Mouse (Mus musculus) limb, embryonic 14.5 days (tissue): ENCODE measurements around the gene Rfx2. TPM values are rescaled to one million over a fixed set of nuclear protein-coding genes. Genes with fewer than 3 reads are reported as not detected.

Experiments
- ATAC-seq: fragments of 200-750 bp; cut with Nextera tagmentation; 2 replicates; pipeline ENCODE4 v1.8.0; 2017; ENCODE audit warnings: low read depth, moderate number of reproducible peaks, moderate TSS enrichment; ENCODE audit not compliant: low FRiP score
- DNase-seq: peaks from one replicate; pipeline ENCODE4 v3.0.0-alpha.2; 2015; ENCODE audit warnings: low spot score
- H3K27ac ChIP-seq: fragments of 300-500 bp; sonication (generic); replicated peaks from 2 replicates; pipeline ENCODE4 v1.5.1; 2014; ENCODE audit warnings: low read depth, mild to moderate bottlenecking, low read length, moderate library complexity, mixed read lengths
- H3K27me3 ChIP-seq: fragments of 300-500 bp; sonication (generic); 2 replicates; pipeline ENCODE4 v1.6.1; 2014; ENCODE audit warnings: low read length, mixed read lengths; ENCODE audit not compliant: control insufficient read depth, insufficient read depth
- H3K36me3 ChIP-seq: fragments of 300-500 bp; sonication (generic); 2 replicates; pipeline ENCODE4 v1.6.1; 2014; ENCODE audit warnings: mild to moderate bottlenecking, low read length, moderate library complexity, mixed read lengths; ENCODE audit not compliant: control insufficient read depth, insufficient read depth
- H3K4me1 ChIP-seq: fragments of 300-500 bp; sonication (generic); 2 replicates; pipeline ENCODE4 v1.6.1; 2014; ENCODE audit warnings: antibody characterized with exemption, low read length, mixed read lengths; ENCODE audit not compliant: control insufficient read depth, insufficient read depth
- H3K4me2 ChIP-seq: fragments of 300-500 bp; sonication (generic); replicated peaks from 2 replicates; pipeline ENCODE4 v1.6.1; 2014; ENCODE audit warnings: low read depth, mild to moderate bottlenecking, low read length, moderate library complexity; ENCODE audit not compliant: severe bottlenecking
- H3K4me3 ChIP-seq: fragments of 300-500 bp; sonication (generic); replicated peaks from 2 replicates; pipeline ENCODE4 v1.5.1; 2014; ENCODE audit warnings: low read length
- H3K9ac ChIP-seq: fragments of 300-500 bp; sonication (generic); 2 replicates; pipeline ENCODE4 v1.6.1; 2014; ENCODE audit warnings: mild to moderate bottlenecking, low read depth, low read length, moderate library complexity; ENCODE audit not compliant: severe bottlenecking
- H3K9me3 ChIP-seq: fragments of 300-500 bp; sonication (generic); 2 replicates; pipeline ENCODE4 v1.6.1; 2016; ENCODE audit warnings: low read length; ENCODE audit not compliant: control insufficient read depth
- POLR2A ChIP-seq: fragments of 200-500 bp; IDR thresholded peaks from 2 replicates; pipeline ENCODE4 v1.8.0; 2012; ENCODE audit warnings: inconsistent platforms, mild to moderate bottlenecking, moderate library complexity, borderline replicate concordance; ENCODE audit not compliant: insufficient read depth, insufficient read length; ENCODE audit errors: extremely low read depth
- WGBS: fragments of 180-500 bp; shearing (Covaris S2); extraction: QIAGEN DNeasy Blood & Tissue Kit; methylation state at CpG from one replicate; pipeline ENCODE4 v1.1.7; 2014; 5-methylcytosine and 5-hydroxymethylcytosine counted together
- polyA plus RNA-seq, 2 experiments: library from polyadenylated mRNA; depleted of rRNA in 1 of 2; stranded (reverse) in 1 of 2; unstranded in 1 of 2; fragments of >200 nt; fragmentation: Nextera tagmentation in 1 of 2; extraction: Ambion mirVana in 1 of 2; gene quantifications; 2 replicates each; pipeline versions ENCODE4 v1.2.1 to v1.2.3; 2012 to 2014

Gene Rfx2
- polyA plus RNA-seq, 2 experiments = 4.2 to 8.2 TPM

DNA sequence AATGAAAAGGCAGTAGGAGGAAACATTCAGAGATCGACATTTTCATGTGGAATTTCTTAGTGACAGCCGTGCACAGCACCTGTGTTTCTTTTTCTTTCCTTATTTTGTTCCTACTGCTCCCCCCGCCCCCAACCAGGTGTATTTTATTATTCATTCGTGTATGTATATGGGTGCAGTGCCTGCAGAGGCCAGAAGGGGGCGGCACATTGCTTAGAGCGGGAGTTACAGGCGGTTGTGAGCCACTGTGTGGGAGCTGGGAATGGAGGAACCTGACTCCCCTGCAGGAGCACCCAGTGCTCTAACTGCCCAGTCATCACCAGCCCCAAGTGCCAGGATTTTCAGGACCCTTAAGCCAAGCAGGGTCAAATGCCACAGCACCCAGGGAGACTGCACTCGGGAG, 94.3 kb downstream of the Rfx2 start:
- no peak overlapping the region for H3K9ac ChIP-seq
- H3K4me2 ChIP-seq = no peak overlapping the region
- no peaks in the 10 kb centered on the region for H3K4me1 ChIP-seq
- DNase-seq (no peak), ATAC-seq (no peak)
- no peaks in the 10 kb centered on the region for H3K36me3 ChIP-seq
- no peak overlapping the region for H3K27ac ChIP-seq
- H3K27me3 ChIP-seq = no peaks in the 10 kb centered on the region
- WGBS = 44% methylated on average over 8 of the region's 8 CpGs
- no peaks in the 10 kb centered on the region for H3K9me3 ChIP-seq
- TF ChIP-seq POLR2A = no peak
- no peak overlapping the region for H3K4me3 ChIP-seq

DNA sequence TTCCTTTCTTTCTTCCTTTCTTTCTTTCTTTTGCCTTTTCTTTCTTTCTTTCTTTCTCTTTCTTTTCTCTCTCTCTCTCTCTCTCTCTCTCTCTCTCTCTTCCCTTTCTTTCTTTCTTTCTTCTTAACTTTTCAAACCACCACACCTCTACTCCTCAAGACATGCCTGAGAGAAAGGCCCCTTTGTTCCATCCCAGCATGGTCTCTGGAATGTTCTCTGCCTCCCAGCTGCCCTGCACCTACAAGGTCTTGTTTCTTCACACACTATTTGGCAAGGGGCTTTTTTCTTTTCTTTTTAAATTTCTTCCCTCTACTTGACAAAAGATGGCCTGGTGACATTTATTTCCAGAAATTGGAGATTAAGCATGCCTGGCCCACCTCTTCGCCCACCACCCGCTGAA, 101.2 kb downstream of the Rfx2 start:
- TF ChIP-seq POLR2A = no peak
- H3K27ac ChIP-seq = no peak overlapping the region
- no peaks in the 10 kb centered on the region for H3K9me3 ChIP-seq
- ATAC-seq (no peak), DNase-seq (no peak)
- peaks cover 18% of the 10 kb centered on the region; the same call in 1 of the 2 replicates for H3K4me1 ChIP-seq
- H3K9ac ChIP-seq = no peak overlapping the region
- no peaks in the 10 kb centered on the region for H3K27me3 ChIP-seq
- no peak overlapping the region for H3K4me2 ChIP-seq
- no peaks in the 10 kb centered on the region for H3K36me3 ChIP-seq
- 73% methylated on average over 2 of the region's 2 CpGs for WGBS
- no peak overlapping the region for H3K4me3 ChIP-seq

DNA sequence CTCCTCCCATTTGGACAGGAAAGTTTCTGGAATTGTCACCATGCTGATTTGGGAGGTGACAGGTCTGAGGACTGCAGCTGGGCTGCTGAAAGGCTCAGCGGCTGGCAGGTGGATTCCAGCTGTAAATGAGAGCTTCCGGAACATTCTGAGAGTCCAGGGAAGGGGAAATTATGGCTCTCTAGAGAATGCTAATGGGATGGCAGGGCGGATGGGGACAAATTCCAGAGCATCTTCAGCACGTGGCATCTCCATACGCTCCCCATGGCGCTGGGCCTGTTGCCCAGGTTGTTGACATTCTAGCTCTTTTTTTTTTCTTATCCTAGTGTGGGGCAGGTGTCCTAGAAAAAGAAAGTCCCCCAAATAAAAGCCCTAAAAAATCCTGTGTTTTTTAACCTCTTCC, 101.7 kb downstream of the Rfx2 start:
- no peaks in the 10 kb centered on the region for H3K27me3 ChIP-seq
- DNase-seq (no peak), ATAC-seq (no peak)
- H3K9ac ChIP-seq = no peak overlapping the region
- H3K27ac ChIP-seq = no peak overlapping the region
- 49% methylated on average over 6 of the region's 6 CpGs for WGBS
- H3K4me2 ChIP-seq = no peak overlapping the region
- H3K9me3 ChIP-seq = no peaks in the 10 kb centered on the region
- TF ChIP-seq POLR2A = no peak
- H3K36me3 ChIP-seq = no peaks in the 10 kb centered on the region
- no peak overlapping the region for H3K4me3 ChIP-seq
- H3K4me1 ChIP-seq = peaks cover 19% of the 10 kb centered on the region; the same call in 1 of the 2 replicates

DNA sequence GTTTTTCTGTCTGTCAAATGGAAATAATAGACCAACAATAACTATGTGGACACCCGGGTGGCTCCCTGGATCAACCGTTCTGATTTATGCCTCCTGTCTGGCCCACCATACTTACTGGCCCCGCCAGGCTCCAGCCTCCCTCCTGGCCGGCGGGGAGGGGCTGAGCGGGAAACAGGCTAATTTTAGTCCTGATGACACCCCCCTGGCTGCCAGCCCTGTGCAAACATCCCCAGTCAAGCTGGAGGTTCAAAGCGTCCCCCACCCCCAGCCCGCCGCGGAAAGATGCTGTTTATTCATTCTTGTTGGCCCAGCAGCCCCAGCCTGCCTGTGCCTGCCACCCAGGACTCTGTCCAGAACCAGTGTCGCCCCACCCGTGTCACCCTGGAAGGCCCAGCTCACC, 102.7 kb downstream of the Rfx2 start:
- H3K4me2 ChIP-seq = no peak overlapping the region
- H3K27ac ChIP-seq = no peak overlapping the region
- H3K9me3 ChIP-seq = no peaks in the 10 kb centered on the region
- 17% methylated on average over 12 of the region's 12 CpGs for WGBS
- H3K4me3 ChIP-seq = no peak overlapping the region
- peaks cover 29% of the 10 kb centered on the region for H3K4me1 ChIP-seq
- DNase-seq (no peak), ATAC-seq (no peak)
- H3K27me3 ChIP-seq = no peaks in the 10 kb centered on the region
- no peak overlapping the region for H3K9ac ChIP-seq
- no peak for TF ChIP-seq POLR2A
- peaks cover 4% of the 10 kb centered on the region; the same call in 1 of the 2 replicates for H3K36me3 ChIP-seq

GRCm38 (mm10) chr17:56727659-56728058, 103.2 kb downstream of the Rfx2 start:
- WGBS = 4% methylated on average over 12 of the region's 12 CpGs
- no peak overlapping the region for H3K9ac ChIP-seq
- H3K27ac ChIP-seq = no peak overlapping the region
- H3K4me2 ChIP-seq = no peak overlapping the region; the same call in 1 of the 2 replicates
- peaks cover 34% of the 10 kb centered on the region for H3K4me1 ChIP-seq
- no peaks in the 10 kb centered on the region for H3K9me3 ChIP-seq
- ATAC-seq (no peak), DNase-seq (no peak)
- no peak for TF ChIP-seq POLR2A
- H3K4me3 ChIP-seq = no peak overlapping the region
- H3K36me3 ChIP-seq = peaks cover 9% of the 10 kb centered on the region; the same call in 1 of the 2 replicates
- H3K27me3 ChIP-seq = no peaks in the 10 kb centered on the region
